Mouse (Mus musculus) c-Kit-positive CD71-positive TER-119-negative erythroid progenitor cells, embryonic 14.5 days (primary cell): ENCODE measurements around the gene Arhgap9.

Experiments
- DNase-seq: peaks from one replicate; pipeline ENCODE4 v3.0.0-alpha.2; 2013; ENCODE audit warnings: low read depth

Arhgap9 gene

GRCm38 (mm10) chr10:127321621-127322020, at the start of gene Arhgap9:
Gene Arhgap9, plus strand, starts transcription at chr10:127321964.
- DNase-seq, result no peak

GRCm38 (mm10) chr10:127272371-127272770, 49.4 kb upstream of the Arhgap9 start:
- no peak for DNase-seq

GRCm38 (mm10) chr10:127274261-127275022, 47.3 kb upstream of the Arhgap9 start:
- DNase-seq, result no peak

GRCm38 (mm10) chr10:127279730-127280129, 42.0 kb upstream of the Arhgap9 start:
- DNase-seq, result no peak

- no peak for DNase-seq
These were observed 40.4 kb upstream of the Arhgap9 start for GRCm38 (mm10) chr10:127281316-127281715.

GRCm38 (mm10) chr10:127282620-127283215, 39.0 kb upstream of the Arhgap9 start:
- DNase-seq, result no peak

- DNase-seq, result no peak
These were observed 37.6 kb upstream of the Arhgap9 start for GRCm38 (mm10) chr10:127284105-127284622.

GRCm38 (mm10) chr10:127284724-127285500, 36.9 kb upstream of the Arhgap9 start:
- DNase-seq, result no peak

- DNase-seq, result no peak
These were observed 36.1 kb upstream of the Arhgap9 start for GRCm38 (mm10) chr10:127285644-127286043.

- DNase-seq, result no peak
These were observed 35.6 kb upstream of the Arhgap9 start for GRCm38 (mm10) chr10:127286194-127286593.

GRCm38 (mm10) chr10:127286730-127287129, 35.0 kb upstream of the Arhgap9 start:
- no peak for DNase-seq

- DNase-seq, result no peak
These were observed 34.4 kb upstream of the Arhgap9 start for GRCm38 (mm10) chr10:127287271-127287935.

- no peak for DNase-seq
These were observed 33.8 kb upstream of the Arhgap9 start for GRCm38 (mm10) chr10:127287936-127288293.

GRCm38 (mm10) chr10:127288328-127288799, 33.4 kb upstream of the Arhgap9 start:
- no peak for DNase-seq

GRCm38 (mm10) chr10:127288800-127289572, 32.8 kb upstream of the Arhgap9 start, which contains the start of gene Mbd6:
Gene Mbd6, minus strand, starts transcription at chr10:127289018.
- DNase-seq, result peak; percentile 77

GRCm38 (mm10) chr10:127289573-127290191, 32.1 kb upstream of the Arhgap9 start:
- peak; percentile 70 for DNase-seq

GRCm38 (mm10) chr10:127290307-127290929, 31.3 kb upstream of the Arhgap9 start:
- peak; percentile 100 for DNase-seq

GRCm38 (mm10) chr10:127290930-127291880, 30.6 kb upstream of the Arhgap9 start:
- DNase-seq, result peak; percentile 61
